Mouse (Mus musculus) inflammation-experienced regulatory T-cells, adult 16 weeks (primary cell): Measurements from ENCODE around the gene Gm4858. TPM values are rescaled to one million over a fixed set of nuclear protein-coding genes. Genes with fewer than 3 reads are reported as not detected.

ENCODE experiments used
- polyA plus RNA-seq: library from polyadenylated mRNA; unstranded; fragments of 100-300 nt; shearing (Covaris generic); gene quantifications from one replicate; pipeline ENCODE4 v1.2.1, GENCODE M21; 2017

Gm4858 gene
- polyA plus RNA-seq, result 0.74 TPM

GRCm38 (mm10) chr3:93068523-93068922, at the start of gene Gm4858:
TSS of gene Gm4858 (plus strand) at chr3:93068823.

GRCm38 (mm10) chr3:93018960-93019359, 49.7 kb upstream of the Gm4858 start, which contains the start of gene Lce1m:
TSS of gene Lce1m (minus strand) at chr3:93019060.

Other genes with a start within 250 kb of the Gm4858 start
- gene Kprp, start 241.6 kb upstream of the Gm4858 start, polyA plus RNA-seq, result not detected
- not detected for gene Lce1l, start 217.5 kb upstream of the Gm4858 start, polyA plus RNA-seq
- not detected for gene 2310050C09Rik, start 198.6 kb upstream of the Gm4858 start, polyA plus RNA-seq
- gene Lce3a, start 142.6 kb upstream of the Gm4858 start, polyA plus RNA-seq, result not detected
- gene Lce3b, start 135.8 kb upstream of the Gm4858 start, polyA plus RNA-seq, result not detected
- gene Lce3c, start 124.3 kb upstream of the Gm4858 start, polyA plus RNA-seq, result not detected
- gene Lce3d, start 111.4 kb upstream of the Gm4858 start, polyA plus RNA-seq, result not detected
- gene Lce3e, start 101.8 kb upstream of the Gm4858 start, polyA plus RNA-seq, result not detected
- not detected for gene Lce3f, start 76.6 kb upstream of the Gm4858 start, polyA plus RNA-seq
- not detected for gene Crct1, start 53.1 kb upstream of the Gm4858 start, polyA plus RNA-seq
- not detected for gene Lce1m, start 49.8 kb upstream of the Gm4858 start, polyA plus RNA-seq
- gene Crnn, start 76.0 kb downstream of the Gm4858 start, polyA plus RNA-seq, result not detected
- gene Flg2, start 128.5 kb downstream of the Gm4858 start, polyA plus RNA-seq, result not detected
- gene Flg, start 204.7 kb downstream of the Gm4858 start, polyA plus RNA-seq, result not detected